Mouse (Mus musculus) skeletal muscle tissue, adult 2 months (tissue): Measurements from ENCODE around the gene 9330182L06Rik.

Source experiments
- DNase-seq: peaks from one replicate; pipeline ENCODE4 v3.0.0-alpha.2; 2012; ENCODE audit warnings: low read depth, low spot score

Gene 9330182L06Rik

GRCm38 (mm10) chr5:9265586-9266279 lies at the start of gene 9330182L06Rik:
Gene 9330182L06Rik, plus strand, starts transcription at chr5:9266118.
- no peak for DNase-seq

- no peak for DNase-seq
These were observed 38.4 kb upstream of the 9330182L06Rik start for GRCm38 (mm10) chr5:9227456-9228008.

DNA sequence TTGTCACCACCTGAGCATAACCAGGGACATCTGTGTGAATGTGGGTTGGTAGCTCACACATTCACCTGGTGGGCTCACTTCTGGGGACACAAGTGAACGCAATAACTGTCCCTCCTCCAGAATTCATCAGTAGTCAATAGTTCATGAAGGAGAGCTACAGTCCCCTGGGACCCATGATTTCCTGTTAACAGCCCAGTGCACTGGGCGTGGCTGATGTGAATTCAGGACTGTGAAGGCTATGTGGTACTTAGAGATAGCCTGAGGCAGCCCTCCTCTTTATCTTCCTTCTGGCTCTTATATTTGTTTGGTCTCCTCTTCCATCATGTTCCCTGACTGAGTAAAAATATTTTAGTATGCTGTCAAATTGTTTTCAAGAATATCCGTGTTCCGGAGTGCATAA lies 1.6 kb upstream of the 9330182L06Rik start:
- DNase-seq = no peak

- DNase-seq = no peak
These were observed 484 bp downstream of the 9330182L06Rik start for GRCm38 (mm10) chr5:9266280-9266923.

DNA sequence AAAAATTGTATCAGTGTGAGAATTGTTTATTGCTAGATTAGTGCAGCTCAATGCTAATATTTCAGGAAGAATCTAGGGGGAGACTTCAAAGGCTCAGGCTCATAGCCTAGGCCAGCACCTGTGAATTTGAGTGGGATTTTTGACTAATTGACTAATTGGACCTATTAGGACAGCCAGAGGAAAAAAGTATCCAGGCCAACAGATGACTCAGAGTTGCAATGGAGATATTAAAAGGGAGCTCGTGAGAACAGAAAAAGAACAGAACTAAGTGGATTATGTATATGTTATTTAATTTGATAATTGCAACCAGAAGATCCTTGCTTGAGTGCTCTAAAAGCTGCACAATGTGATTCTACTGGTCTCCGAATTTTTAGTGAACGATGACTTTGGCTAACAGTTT lies 3.7 kb downstream of the 9330182L06Rik start:
- DNase-seq = no peak

DNA sequence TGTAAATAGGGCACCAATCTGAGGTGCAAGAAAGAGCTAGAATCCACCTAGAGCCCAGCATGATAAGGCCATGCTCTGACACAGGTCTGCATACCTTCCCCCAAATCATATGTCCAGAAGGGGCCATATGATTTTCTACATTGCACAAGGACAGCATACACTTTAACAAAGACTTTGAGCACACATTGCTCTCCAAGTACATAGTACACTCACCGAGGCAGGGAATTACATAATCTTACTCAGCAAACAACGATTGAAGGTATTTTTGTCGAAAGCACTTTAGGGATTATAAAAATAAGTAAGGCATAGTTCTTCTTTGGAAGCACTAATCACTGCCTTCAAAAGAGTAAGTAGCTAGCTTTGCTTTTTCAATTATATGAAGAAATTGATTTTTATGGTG lies 7.1 kb downstream of the 9330182L06Rik start:
- DNase-seq = no peak

- no peak for DNase-seq
These were observed 30.0 kb downstream of the 9330182L06Rik start for GRCm38 (mm10) chr5:9295777-9296549.

GRCm38 (mm10) chr5:9296550-9296928 lies 30.6 kb downstream of the 9330182L06Rik start:
- DNase-seq = no peak

DNA sequence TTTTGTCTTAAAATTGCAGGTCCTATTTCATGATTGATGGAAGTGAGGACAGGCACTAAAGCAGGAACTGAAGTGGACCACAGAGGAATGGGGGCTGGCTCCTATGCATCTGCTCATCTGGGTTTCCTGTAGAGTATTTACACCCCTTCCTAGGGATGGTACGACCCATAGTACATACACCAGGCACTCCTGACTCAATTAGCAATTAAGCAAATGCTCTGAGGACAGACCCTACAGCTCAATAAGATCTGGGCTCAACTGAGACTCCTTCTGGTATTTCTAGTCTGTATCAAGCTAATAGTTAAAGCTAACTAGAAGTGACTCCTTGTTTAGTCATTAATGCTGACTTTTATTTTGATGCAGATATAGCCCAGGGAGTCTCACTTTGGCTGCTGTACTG lies 60.9 kb downstream of the 9330182L06Rik start:
- no peak for DNase-seq

DNA sequence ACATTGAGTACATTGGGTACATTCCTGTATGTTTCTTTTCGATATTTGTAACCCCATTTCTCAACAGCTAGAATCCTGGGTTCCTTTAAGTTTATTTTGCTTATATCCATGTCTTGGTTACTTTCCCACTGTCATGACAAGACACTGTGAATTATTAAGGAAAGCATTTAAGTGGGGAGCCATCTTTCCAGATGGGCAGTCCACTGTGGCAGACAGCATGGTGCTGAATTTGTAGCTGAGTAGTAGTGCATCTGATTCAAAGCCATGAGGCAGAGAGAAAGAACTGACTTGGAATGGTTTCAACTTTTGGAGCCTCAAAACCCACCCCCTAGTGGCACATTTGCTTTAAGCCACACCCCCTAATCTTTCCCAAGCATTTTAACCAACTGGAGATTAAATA lies 61.6 kb downstream of the 9330182L06Rik start:
- no peak for DNase-seq

GRCm38 (mm10) chr5:9338756-9339510 lies 73.0 kb downstream of the 9330182L06Rik start:
- no peak for DNase-seq

DNA sequence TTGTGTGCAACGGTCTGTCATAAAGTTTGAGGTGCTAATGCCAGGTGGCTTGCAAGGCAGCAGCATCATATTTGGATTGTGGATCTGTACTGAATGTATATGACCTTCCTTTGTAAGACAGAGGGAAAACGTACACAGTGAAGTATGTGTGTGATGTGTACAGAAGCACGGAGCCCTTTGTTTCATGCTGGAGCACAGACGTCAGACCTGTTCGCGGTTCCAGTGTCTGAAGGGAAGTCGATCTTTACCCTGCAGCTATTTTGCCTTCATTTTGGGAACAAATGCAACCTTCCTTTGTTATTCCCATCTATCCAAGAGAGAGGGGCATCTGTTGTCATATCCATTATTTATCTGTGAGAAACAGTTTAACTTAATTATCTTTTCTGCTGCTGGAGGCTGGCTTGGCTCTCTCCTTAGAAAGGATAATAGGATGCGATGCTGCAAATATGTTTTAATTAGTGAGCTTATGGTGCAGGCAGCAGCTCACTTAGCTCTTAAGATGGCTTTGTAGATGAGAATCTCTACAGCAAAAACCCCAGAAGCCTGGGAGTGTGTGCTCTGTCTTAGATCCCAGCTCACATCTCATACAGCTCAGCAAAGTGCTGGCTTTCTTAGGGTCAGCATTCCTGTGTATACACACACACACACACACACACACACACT lies 73.7 kb downstream of the 9330182L06Rik start:
- DNase-seq = no peak

- no peak for DNase-seq
These were observed 78.7 kb downstream of the 9330182L06Rik start for GRCm38 (mm10) chr5:9344581-9344980.

DNA sequence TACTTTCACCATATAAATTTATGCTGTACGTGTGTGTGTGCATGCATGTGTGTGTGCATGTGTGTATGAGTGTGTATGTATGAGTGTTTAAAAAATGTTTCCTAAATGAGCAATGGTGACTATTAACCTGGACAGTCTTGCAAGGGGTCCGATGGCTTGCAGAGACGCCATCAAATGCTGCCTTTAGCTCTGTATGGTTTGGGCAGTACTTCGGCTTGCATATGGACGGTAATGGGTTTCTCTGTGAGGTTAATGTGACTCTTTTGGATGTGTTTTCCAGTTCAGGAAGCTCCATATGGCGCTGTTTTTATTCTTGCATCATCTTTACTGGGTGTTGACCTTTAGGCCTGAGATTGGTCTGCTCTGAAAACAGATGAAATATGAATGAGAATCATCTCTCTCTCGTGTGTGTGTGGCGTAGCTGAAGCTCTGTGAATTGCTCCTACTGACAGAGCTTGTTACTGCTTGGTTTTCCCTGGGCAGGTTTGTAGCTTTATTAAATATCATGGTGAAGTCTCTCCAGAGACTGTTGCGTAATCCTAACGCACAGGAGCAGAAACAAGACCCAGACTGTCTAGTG lies 79.2 kb downstream of the 9330182L06Rik start:
- no peak for DNase-seq

- DNase-seq = no peak
These were observed 79.7 kb downstream of the 9330182L06Rik start for GRCm38 (mm10) chr5:9345625-9346024.

GRCm38 (mm10) chr5:9346510-9346909 lies 80.6 kb downstream of the 9330182L06Rik start:
- DNase-seq = no peak

DNA sequence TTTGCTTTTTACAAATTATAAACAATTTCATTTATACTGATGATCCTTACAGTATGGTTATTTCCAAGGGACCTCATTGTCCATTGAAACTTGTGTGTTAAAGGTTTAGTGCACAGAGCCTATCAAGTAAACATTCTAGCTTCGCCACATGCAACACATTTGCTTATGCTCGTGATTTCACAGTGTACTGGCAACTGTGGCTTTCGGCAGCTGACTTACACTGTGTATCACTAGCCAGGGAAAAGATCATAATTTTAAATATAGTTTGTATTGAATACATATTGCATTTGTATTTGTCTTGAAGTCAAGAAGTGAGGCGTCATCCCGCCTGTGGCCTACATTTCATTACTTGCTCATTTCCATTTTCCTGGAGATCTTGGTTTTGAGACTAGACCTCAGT lies 86.2 kb downstream of the 9330182L06Rik start:
- no peak for DNase-seq

DNA sequence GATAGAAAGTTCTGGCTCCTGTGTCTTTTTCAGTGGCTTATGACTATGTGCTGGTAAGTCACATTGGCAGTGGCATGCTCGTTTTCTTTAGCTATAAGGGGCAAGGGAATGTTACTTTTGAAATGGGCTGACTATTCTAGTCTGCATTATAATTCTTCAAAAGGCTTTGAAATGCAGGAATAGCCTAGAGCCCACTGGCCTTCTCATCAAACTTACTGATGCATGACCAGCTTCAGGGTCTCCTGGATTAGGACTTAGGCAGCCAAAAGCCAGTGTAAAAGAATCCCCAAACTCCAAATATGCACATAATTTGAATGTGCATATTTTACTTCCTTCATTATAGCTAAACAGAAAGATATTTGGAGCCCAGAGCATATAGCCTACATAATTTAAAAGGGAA lies 86.7 kb downstream of the 9330182L06Rik start:
- DNase-seq = no peak

- no peak for DNase-seq
These were observed 88.3 kb downstream of the 9330182L06Rik start for GRCm38 (mm10) chr5:9354257-9354656.

- DNase-seq = no peak
These were observed 92.2 kb downstream of the 9330182L06Rik start for GRCm38 (mm10) chr5:9358076-9358475.
